Mouse (Mus musculus): ENCODE results near the gene Gm42715. TPM values are rescaled to one million over a fixed set of nuclear protein-coding genes. Genes with fewer than 3 reads are reported as not detected.
A peak's percentile ranks its signal among the peaks of the same experiment; 100 is the strongest.

Gm42715 gene
- polyA plus RNA-seq, 1 experiment from 2014 or later: 6.4 TPM

DNA sequence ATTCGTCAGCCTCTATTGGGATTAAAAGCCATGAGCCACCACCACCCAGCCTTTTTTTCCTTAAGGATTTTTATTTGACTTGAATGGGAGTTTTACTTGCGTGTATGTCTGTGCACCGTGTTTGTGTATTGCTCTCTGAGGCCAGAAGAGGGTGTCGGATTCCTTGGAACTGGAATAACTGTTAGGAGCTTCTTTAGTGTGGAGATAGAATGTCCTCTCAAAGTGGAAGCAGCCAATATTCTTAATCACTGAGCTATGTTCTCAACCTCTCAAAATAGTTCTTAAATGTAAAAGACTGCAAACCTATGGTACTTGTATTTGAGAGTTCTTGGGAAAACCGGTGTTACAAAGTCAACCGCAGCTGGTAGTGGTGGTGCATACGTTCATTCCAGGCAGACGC is 8.1 kb upstream of the Gm42715 start:
- no peak for ATAC-seq (ENCODE audit: low FRiP score, low TSS enrichment)
- H3K4me3 ChIP-seq (ENCODE audit: low read depth, low read length): peak overlapping the region; percentile 72
- 25% methylated on average over 8 of the region's 8 CpGs for WGBS
- no peaks in the 10 kb centered on the region for H3K4me1 ChIP-seq (replicated peaks; ENCODE audit: control insufficient read depth, insufficient read depth)
- H3K36me3 ChIP-seq (ENCODE audit: control insufficient read depth, insufficient read depth, low read length): peaks cover 4% of the 10 kb centered on the region; the same call in 1 of the 2 replicates
- TF ChIP-seq CTCF (IDR thresholded peaks at IDR 0.05; ENCODE audit: low read depth) (peak; percentile 54), EP300 (optimal IDR thresholded peaks at IDR 0.05) (no peak)
- H3K4me2 ChIP-seq (replicated peaks; ENCODE audit: low read depth): peak overlapping the region; percentile 64
- no peaks in the 10 kb centered on the region for H3K27me3 ChIP-seq (ENCODE audit: control insufficient read depth, insufficient read depth, low read length)
- DNase-seq (ENCODE audit: low spot score): no peak
- no peaks in the 10 kb centered on the region for H3K9me3 ChIP-seq (ENCODE audit: control insufficient read depth, low read length)
- H3K9ac ChIP-seq (ENCODE audit: low read length): peak overlapping the region; percentile 90; the same call in 1 of the 2 replicates
- peak overlapping the region; percentile 98; the same call in 1 of the 2 replicates for H3K27ac ChIP-seq (replicated peaks)

DNA sequence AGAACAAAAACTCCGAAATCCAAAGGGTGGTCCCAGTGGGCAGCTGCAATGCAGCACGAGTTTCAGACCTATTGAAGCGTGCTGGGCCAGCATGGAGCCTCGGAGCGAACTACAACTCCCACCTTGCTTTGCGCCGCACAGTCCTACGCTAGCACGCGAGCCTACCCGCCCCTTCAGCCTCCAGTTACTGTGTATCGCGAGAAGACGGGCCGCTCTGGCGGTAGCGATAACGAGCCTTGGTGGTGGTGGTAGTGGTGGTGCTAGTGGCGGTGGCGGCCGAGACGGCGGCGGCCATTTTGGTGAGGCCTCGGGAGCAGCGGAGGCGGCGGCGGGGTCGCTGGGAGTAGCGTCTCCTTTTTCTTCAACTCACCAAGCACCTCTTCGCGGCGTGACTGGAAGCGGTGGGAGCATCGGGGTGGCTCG is 7.6 kb upstream of the Gm42715 start, which contains the start of gene Srcap:
Srcap (plus strand) TSS at position 176 of the 423 bp plus-strand sequence.
- H3K27me3 ChIP-seq (ENCODE audit: control insufficient read depth, insufficient read depth, low read length): no peaks in the 10 kb centered on the region
- H3K4me2 ChIP-seq (replicated peaks; ENCODE audit: low read depth): peak within 1 kb of the TSS; percentile 64
- H3K9ac ChIP-seq (ENCODE audit: low read length): peak within 1 kb of the TSS; percentile 90
- H3K4me1 ChIP-seq (replicated peaks; ENCODE audit: control insufficient read depth, insufficient read depth): no peaks in the 10 kb centered on the region
- 1% methylated on average over 31 of the region's 37 CpGs for WGBS
- H3K27ac ChIP-seq (replicated peaks): peak within 1 kb of the TSS; percentile 98
- DNase-seq (ENCODE audit: low spot score) (peak; percentile 97), ATAC-seq (ENCODE audit: low FRiP score, low TSS enrichment) (peak; percentile 96)
- H3K9me3 ChIP-seq (ENCODE audit: control insufficient read depth, low read length): no peaks in the 10 kb centered on the region
- H3K4me3 ChIP-seq (ENCODE audit: low read depth, low read length): peak within 1 kb of the TSS; percentile 72
- peaks cover 4% of the 10 kb centered on the region; the same call in 1 of the 2 replicates for H3K36me3 ChIP-seq (ENCODE audit: control insufficient read depth, insufficient read depth, low read length)
- peak; percentile 5; the same call in 1 of the 2 replicates for TF ChIP-seq CTCF (IDR thresholded peaks at IDR 0.05; ENCODE audit: low read depth)
- peak; percentile 99 for TF ChIP-seq EP300 (optimal IDR thresholded peaks at IDR 0.05)

DNA sequence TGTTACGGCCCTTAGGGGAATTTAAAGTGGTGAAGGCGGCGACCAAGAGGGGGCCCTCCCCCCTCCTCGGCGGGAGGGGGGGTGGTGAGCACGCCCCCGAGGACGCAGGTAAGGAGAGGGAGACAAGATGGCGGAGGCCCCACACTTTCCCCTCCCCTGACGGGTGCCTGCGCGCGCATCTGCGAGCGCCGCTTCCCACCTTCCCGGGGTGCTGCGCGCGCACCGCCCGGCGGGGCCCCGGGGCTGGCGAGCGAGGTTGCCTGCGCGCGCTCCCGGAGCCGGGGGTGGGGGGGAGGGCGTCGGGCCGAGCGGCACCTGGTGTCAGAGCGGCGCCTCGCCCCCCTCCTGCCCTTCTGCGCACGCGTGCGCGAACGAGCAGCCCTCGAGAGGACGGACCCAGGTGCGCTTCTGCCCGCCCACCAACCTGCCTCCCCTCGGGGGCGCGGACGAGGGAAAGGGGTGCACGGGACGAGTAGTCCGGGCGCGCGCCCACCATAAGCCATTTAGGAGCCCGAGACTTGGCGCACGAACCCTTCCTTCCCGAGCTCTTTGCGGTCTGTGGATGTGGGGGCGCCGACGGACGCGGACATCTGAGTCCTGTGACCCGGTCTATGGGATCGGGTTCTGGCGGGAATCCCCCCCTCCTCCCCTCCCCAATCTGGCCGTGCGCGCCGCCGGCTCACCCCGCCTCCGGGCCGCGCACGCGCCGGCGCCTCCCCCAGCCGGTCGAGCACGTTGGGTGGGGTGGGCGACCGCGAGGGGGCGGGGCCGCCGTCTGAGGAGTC is 7.0 kb upstream of the Gm42715 start:
- H3K27ac ChIP-seq (replicated peaks): peak overlapping the region; percentile 98
- peak overlapping the region; percentile 72 for H3K4me3 ChIP-seq (ENCODE audit: low read depth, low read length)
- peaks cover 4% of the 10 kb centered on the region; the same call in 1 of the 2 replicates for H3K36me3 ChIP-seq (ENCODE audit: control insufficient read depth, insufficient read depth, low read length)
- no peaks in the 10 kb centered on the region for H3K27me3 ChIP-seq (ENCODE audit: control insufficient read depth, insufficient read depth, low read length)
- H3K9ac ChIP-seq (ENCODE audit: low read length): peak overlapping the region; percentile 90
- DNase-seq (ENCODE audit: low spot score) (peak; percentile 96), ATAC-seq (ENCODE audit: low FRiP score, low TSS enrichment) (peak; percentile 85)
- peak; percentile 91 for TF ChIP-seq EP300 (optimal IDR thresholded peaks at IDR 0.05)
- TF ChIP-seq CTCF (IDR thresholded peaks at IDR 0.05; ENCODE audit: low read depth): no peak; the same call in none of the 2 replicates
- H3K9me3 ChIP-seq (ENCODE audit: control insufficient read depth, low read length): no peaks in the 10 kb centered on the region
- under 1% methylated on average over 44 of the region's 93 CpGs for WGBS
- H3K4me1 ChIP-seq (replicated peaks; ENCODE audit: control insufficient read depth, insufficient read depth): no peaks in the 10 kb centered on the region
- H3K4me2 ChIP-seq (replicated peaks; ENCODE audit: low read depth): peak overlapping the region; percentile 64

DNA sequence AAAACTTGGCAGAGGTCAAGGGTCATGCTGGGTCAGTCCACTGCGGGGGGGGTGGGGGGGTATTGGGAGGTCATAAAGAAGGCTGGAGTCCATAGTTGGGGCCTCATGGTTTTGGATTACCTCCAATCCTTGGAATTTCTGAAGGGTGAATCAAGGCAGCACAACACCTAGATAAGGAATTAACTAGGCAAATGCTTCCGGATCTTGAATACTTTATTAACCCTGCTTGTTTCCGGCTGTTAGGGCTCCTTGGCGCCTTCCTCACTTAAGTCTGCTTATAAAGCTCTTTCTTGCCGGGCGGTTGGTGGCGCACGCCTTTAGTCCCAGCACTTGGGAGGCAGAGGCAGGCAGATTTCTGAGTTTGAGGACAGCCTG is 6.4 kb upstream of the Gm42715 start:
- DNase-seq (ENCODE audit: low spot score): no peak
- ATAC-seq (ENCODE audit: low FRiP score, low TSS enrichment): peak; percentile 21; the same call in 1 of the 2 replicates
- Histone ChIP-seq H3K4me3 (ENCODE audit: low read depth, low read length) (peak overlapping the region; percentile 72), H3K27me3 (ENCODE audit: control insufficient read depth, insufficient read depth, low read length) (no peaks in the 10 kb centered on the region), H3K9me3 (ENCODE audit: control insufficient read depth, low read length) (no peaks in the 10 kb centered on the region), H3K4me2 (replicated peaks; ENCODE audit: low read depth) (peak overlapping the region; percentile 64), H3K4me1 (replicated peaks; ENCODE audit: control insufficient read depth, insufficient read depth) (no peaks in the 10 kb centered on the region), H3K36me3 (ENCODE audit: control insufficient read depth, insufficient read depth, low read length) (peaks cover 6% of the 10 kb centered on the region; the same call in 1 of the 2 replicates), H3K9ac (ENCODE audit: low read length) (peak overlapping the region; percentile 90; the same call in 1 of the 2 replicates), H3K27ac (replicated peaks) (peak overlapping the region; percentile 98)
- WGBS: 19% methylated on average over 8 of the region's 8 CpGs
- TF ChIP-seq EP300 (optimal IDR thresholded peaks at IDR 0.05) (peak; percentile 9), CTCF (IDR thresholded peaks at IDR 0.05; ENCODE audit: low read depth) (no peak)

DNA sequence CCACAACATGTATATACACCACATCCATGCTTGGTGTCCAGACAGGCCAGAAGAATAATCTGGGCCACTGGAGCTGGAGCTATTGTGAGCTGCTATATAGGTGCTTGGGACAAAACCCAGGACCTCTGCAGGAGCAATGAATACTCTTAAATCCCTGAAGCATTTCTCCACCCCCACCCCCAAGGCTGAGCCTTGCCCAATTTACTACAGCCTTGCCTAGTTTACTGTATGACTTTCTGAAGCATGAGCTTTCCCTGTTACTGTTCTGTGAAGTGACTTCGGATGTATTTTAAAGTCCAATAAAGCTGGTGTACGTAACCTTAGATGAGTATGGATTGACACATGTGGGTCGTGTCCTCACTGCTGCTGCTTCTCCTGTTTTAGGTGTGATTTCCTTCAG is 5.6 kb upstream of the Gm42715 start:
- Histone ChIP-seq H3K36me3 (ENCODE audit: control insufficient read depth, insufficient read depth, low read length) (peaks cover 7% of the 10 kb centered on the region; the same call in 1 of the 2 replicates), H3K4me2 (replicated peaks; ENCODE audit: low read depth) (peak overlapping the region; percentile 64), H3K9ac (ENCODE audit: low read length) (no peak overlapping the region), H3K9me3 (ENCODE audit: control insufficient read depth, low read length) (no peaks in the 10 kb centered on the region), H3K27ac (replicated peaks) (peak overlapping the region; percentile 98), H3K27me3 (ENCODE audit: control insufficient read depth, insufficient read depth, low read length) (no peaks in the 10 kb centered on the region), H3K4me1 (replicated peaks; ENCODE audit: control insufficient read depth, insufficient read depth) (no peaks in the 10 kb centered on the region), H3K4me3 (ENCODE audit: low read depth, low read length) (peak overlapping the region; percentile 72; the same call in 1 of the 2 replicates)
- no peak for TF ChIP-seq EP300 (optimal IDR thresholded peaks at IDR 0.05)
- no peak for TF ChIP-seq CTCF (IDR thresholded peaks at IDR 0.05; ENCODE audit: low read depth)
- DNase-seq (ENCODE audit: low spot score): no peak
- WGBS: 62% methylated on average over 3 of the region's 3 CpGs
- no peak for ATAC-seq (ENCODE audit: low FRiP score, low TSS enrichment)

DNA sequence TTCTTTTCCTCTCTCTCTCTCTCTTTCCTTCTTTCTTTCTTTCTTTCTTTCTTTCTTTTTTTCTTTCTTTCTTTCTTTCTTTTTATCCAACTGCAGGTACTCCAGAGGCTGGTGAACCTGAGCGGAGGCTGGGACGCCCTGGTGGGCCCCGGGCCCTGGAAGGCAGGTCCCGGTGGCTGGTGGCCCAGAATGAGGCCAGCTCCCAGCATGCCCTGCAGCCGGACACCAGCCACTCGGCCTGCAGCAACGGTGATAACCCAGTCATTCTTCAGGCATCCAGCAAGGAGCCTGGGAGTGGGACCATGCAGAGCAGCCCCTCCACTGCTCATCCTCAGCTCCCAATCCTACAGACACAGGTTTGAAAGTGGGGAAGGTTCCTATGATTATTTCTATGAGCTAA is 3.5 kb upstream of the Gm42715 start:
- no peaks in the 10 kb centered on the region for H3K27me3 ChIP-seq (ENCODE audit: control insufficient read depth, insufficient read depth, low read length)
- H3K36me3 ChIP-seq (ENCODE audit: control insufficient read depth, insufficient read depth, low read length): peaks cover 9% of the 10 kb centered on the region
- WGBS: 89% methylated on average over 7 of the region's 7 CpGs
- no peak for TF ChIP-seq CTCF (IDR thresholded peaks at IDR 0.05; ENCODE audit: low read depth)
- no peak for TF ChIP-seq EP300 (optimal IDR thresholded peaks at IDR 0.05)
- H3K9me3 ChIP-seq (ENCODE audit: control insufficient read depth, low read length): no peaks in the 10 kb centered on the region
- H3K27ac ChIP-seq (replicated peaks): no peak overlapping the region
- no peak overlapping the region for H3K4me3 ChIP-seq (ENCODE audit: low read depth, low read length)
- H3K4me1 ChIP-seq (replicated peaks; ENCODE audit: control insufficient read depth, insufficient read depth): no peaks in the 10 kb centered on the region
- no peak overlapping the region for H3K9ac ChIP-seq (ENCODE audit: low read length)
- DNase-seq (ENCODE audit: low spot score) (no peak), ATAC-seq (ENCODE audit: low FRiP score, low TSS enrichment) (no peak)
- H3K4me2 ChIP-seq (replicated peaks; ENCODE audit: low read depth): no peak overlapping the region

All from stomach, postnatal 0 days (tissue).